Mouse (Mus musculus) adrenal gland, adult 18-20 months (tissue): ENCODE measurements around the gene Ascc2. TPM values are rescaled to one million over a fixed set of nuclear protein-coding genes. Genes with fewer than 3 reads are reported as not detected.

Experiments
- DNase-seq, 2 experiments: peaks; one replicate each; pipeline ENCODE4 v3.0.0; 2021 to 2022; ENCODE audit warnings: low spot score in 2 of 2
- long read RNA-seq, 2 experiments: library from polyadenylated mRNA; stranded (forward); transcript quantifications; one replicate each; pipeline ENCODE4 v2.0.0; 2021
- total RNA-seq, 2 experiments: library from RNA; stranded (reverse); gene quantifications; 1 replicate in 1 of 2; 2 replicates in 1 of 2; pipeline ENCODE4 v1.2.3; 2021

The Ascc2 gene
- 10 to 100 TPM; 34.7 to 52.2 TPM for total RNA-seq
- long read RNA-seq, experiment 1, transcript Ascc2-201 (20 exons, 2,650 nt) = major isoform, 22 of 37 reads
- long read RNA-seq, experiment 1, partial matches to known transcripts = 9 of 37 reads
- long read RNA-seq, experiment 1, other reads (novel, unspliced or antisense) = 6 of 37 reads
- long read RNA-seq, experiment 2, transcript Ascc2-201 (20 exons, 2,650 nt) = major isoform, 21 of 52 reads
- long read RNA-seq, experiment 2, partial matches to known transcripts = 27 of 52 reads
- long read RNA-seq, experiment 2, other reads (novel, unspliced or antisense) = 4 of 52 reads

GRCm38 (mm10) chr11:4637534-4638234, at the start of gene Ascc2:
Gene Ascc2, plus strand, starts transcription at chr11:4637747.
- DNase-seq = peak; percentile 98 to 99

DNA sequence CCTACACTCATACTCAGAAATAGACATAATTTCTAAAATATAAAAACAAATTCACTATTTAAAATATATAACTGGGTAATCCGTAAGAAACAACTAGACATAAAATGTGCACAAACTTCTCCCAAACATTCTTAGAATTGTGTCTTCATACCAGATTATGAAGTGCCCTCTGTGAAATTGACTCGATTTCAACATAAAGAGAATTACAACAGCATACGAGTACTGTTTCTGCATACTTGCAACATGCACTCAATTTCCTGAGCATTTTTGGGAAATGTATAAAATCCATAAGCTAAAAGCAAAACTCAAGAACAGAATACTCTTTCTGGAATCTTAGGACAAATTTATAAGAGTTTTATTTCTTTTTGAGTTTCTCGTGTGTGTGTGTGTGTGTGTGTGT, 45.7 kb upstream of the Ascc2 start:
- DNase-seq = no peak

DNA sequence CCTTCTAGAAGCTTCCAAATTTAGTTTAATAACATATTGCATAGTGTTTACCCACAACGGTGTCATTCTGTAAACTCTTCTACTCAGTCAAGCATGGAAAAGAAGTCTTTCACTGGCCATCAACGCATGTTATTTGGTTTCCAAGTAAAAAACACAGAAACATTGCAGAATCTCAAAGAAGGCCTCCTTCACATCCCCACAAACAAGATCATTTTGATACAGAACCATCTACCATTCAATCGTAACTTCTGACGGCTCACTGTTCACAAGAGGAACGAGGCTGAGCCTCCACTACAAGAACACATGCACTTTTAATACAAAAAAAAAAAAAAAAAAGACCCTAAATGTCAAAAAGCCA, 44.1 kb upstream of the Ascc2 start:
- DNase-seq = no peak

DNA sequence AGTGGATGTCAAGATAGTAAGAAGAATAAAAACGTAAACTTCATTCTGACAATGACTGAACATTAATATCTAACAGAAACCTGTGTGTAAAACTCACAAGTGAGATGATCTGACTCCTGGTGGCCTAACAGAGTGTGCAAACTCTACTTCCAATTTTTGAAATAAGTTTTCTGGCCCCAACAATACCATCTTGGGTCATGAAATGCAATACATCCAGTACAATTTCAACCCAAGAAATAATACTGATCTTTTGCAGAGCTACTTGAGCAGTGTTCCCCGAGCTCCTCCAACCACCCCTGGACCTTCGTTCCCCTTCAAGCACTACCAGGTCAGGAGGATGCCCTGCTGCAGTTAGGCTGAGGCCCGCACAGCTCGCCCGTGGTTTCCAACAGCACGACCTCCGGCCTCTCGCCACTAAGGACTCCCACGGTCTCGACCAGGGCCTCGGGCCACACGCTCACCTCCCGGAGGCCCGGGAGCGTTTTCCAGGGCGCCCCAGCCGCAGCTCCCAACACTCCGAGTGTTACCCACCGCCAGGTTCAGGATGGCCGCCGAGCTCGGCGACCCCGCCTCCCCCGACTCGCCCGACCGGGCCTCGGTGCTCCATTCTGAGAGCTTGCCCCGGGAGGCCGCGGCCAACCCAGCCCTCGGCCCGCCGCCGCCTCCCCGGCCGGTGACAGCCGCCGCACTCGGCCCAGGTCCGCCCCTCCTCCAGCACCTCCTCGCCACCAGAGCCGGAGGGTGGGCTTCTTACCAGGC, 43.5 kb upstream of the Ascc2 start:
- peak in 1 of 2 experiments; percentile 51 for DNase-seq

DNA sequence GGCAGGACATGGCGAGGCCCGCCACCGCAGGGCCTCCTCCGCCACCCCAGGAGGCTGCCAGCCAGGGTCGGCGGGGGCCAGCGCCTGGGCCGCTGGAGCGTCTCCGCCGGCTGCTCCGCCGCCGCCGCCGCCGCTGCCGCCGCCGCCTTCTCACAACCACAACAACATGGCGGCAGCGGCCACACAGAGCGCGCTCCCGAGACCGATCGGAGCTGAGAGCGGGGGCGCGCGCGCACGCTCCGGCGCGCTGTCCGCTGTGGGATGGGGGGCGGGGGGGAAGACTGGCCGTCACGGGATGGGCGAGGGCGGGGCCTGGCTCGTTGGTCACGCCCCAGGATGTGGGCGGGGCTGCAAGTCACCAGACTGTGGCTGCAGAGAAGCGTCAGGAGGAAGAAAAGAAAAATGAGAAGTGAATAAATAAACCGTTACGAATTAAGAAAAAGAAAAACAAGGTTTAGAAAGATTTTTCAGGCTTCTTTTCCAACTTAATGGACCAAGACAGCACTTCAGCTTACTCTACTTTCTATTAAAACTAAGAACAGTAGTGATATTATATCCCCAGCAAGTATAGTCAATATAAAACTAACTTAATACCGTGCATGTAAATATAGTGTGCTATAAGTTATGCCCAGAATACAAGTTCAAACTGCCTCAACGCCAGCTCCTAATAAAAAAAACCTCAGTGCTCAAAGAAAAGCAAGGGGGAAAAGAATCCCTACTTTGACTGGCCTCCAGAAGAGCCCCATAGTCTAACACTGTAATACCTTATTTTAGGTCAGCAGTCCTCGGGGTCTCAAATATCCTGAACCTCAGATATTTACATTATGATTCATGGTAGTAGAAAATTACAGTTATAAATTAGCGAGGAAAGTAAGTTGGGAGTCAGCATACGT, 42.7 kb upstream of the Ascc2 start, which contains the start of gene Mtmr3:
Gene Mtmr3 (minus strand): TSS at position 256 of the 893 bp plus-strand sequence.
- peak; percentile 95 to 97 for DNase-seq

DNA sequence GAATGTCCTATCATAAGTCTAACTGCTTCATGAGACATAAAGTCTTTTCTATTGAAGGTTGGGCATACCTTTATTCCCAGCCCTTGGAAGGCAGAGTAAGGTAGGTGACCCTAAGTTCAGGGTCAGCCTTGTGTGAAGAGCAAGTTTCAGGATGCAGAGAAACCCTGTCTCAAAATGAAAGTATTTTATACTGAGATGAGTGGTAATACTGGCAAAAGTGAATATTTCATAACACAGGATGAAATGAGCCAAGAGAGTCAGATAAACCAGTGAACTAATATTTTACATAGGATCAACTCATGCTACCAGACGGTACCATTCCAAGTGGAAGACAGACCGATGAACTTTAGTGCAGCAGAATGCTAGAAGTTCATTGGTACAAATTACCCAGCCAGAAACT, 39.1 kb upstream of the Ascc2 start:
- DNase-seq = no peak

DNA sequence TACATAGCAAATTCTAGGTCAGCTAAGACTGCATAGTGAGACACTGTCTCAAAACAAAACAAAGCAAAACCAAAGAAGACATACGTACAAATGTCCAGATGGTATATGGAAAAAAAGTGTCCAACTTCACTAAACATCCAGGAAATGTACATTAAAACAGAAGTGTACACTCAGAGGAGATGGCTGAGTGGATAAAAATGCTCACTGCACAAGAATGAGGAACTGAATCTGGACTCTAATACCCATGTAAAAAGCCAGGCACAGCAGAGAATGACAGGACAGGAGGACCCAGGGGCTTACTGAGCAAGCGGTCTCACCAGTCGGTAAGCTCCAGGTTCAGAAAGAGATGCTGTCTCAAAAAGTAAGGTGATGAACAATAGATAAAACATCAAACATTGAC, 37.6 kb upstream of the Ascc2 start:
- DNase-seq = no peak

DNA sequence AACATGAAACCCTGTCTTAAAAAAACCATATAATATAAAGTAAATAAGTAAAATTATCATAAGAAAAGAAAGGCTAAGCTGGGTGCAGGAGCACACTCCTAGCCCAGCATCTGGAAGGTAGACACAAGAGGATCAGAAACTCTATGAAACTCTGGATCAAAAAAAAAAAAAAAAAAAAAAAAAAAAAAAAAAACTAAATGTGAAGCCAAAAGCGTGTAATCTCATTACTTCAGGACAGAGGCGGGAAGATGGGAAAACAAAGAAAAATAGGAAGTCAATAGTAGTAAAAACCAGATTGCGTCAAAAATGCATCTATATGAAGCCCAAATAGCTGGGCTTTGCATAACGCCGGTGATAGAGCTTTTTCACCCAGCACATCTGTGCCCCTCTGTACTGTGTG, 35.7 kb upstream of the Ascc2 start:
- no peak for DNase-seq

- DNase-seq = peak; percentile 23 to 42
Observed at GRCm38 (mm10) chr11:4602691-4603441, 34.7 kb upstream of the Ascc2 start.

- DNase-seq = no peak
Observed at GRCm38 (mm10) chr11:4604441-4604840, 33.1 kb upstream of the Ascc2 start.

- no peak for DNase-seq
Observed at GRCm38 (mm10) chr11:4605414-4605813, 32.1 kb upstream of the Ascc2 start.

DNA sequence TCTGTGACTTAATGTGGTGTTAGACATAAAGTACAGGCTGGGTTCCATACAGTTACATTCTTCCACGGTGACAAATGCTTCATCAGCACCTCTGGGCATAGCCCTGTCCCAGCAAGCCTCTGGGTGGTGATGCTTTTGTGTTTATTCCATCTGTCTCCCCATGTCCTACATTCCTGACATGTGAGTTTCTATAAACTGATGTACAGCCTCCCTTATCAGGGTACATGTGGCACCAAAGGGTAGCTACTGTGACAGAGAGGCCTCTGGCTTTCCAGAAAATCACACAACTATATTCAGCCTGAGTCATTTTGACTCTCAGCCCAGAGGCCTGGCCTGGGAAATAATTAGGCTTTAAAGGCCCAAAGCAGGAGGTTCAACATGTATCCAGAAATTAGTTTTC, 31.0 kb upstream of the Ascc2 start:
- DNase-seq = no peak

DNA sequence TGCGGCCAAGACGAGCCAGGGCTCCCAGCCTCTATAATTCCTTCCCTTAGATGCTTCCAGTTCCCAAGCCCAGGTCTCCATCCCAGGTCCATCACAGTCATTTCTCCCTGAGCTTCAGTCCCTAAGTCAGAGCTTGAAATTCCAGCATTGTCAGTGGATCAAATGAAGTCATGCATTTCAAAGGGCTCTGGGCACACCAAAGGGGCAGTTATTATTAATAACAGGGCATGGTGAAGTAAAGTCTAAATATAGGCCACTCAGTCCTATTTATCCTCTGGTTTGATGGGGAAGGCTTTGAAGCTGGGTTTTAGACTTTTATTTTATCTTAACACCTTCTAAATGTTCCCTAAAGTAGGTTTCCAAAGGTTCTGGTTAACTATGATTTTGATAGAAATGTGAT, 25.6 kb upstream of the Ascc2 start:
- DNase-seq = no peak

- DNase-seq = no peak
Observed at GRCm38 (mm10) chr11:4620017-4620485, 17.5 kb upstream of the Ascc2 start, which contains the start of gene Gm11032. Gene Gm11032, plus strand, starts transcription at chr11:4620067.

DNA sequence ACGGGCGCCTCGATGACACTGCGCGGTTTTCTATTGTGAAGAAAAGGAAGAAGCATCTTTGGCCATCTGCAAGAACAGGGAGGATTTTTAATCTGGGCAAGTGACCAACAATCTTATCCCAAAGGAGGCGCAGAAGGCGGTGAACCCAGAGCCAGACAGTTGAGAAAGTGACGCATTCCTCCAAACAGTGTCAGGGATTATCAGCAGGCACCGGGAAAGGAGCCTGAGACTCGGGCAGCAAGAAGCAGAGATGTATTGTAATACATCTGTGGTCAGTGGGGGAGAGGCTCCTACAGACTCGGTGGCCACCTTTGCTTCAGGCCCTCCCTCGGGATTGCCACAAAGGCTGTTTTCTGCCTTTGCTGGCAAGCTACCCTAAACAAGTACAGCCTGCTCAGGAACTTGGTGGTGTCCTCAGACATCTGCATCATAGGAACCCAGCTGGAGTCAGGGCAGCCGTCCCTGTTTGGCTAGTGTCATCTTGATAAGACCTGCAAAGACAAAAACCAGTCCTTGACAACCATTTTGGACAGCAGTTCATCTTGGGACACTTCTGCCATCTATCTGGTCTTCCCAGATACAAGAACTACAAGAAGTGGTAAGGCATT, 16.9 kb upstream of the Ascc2 start:
- DNase-seq = no peak

- no peak for DNase-seq
Observed at GRCm38 (mm10) chr11:4621866-4622265, 15.7 kb upstream of the Ascc2 start.

GRCm38 (mm10) chr11:4622442-4622986, 15.0 kb upstream of the Ascc2 start:
- no peak for DNase-seq

DNA sequence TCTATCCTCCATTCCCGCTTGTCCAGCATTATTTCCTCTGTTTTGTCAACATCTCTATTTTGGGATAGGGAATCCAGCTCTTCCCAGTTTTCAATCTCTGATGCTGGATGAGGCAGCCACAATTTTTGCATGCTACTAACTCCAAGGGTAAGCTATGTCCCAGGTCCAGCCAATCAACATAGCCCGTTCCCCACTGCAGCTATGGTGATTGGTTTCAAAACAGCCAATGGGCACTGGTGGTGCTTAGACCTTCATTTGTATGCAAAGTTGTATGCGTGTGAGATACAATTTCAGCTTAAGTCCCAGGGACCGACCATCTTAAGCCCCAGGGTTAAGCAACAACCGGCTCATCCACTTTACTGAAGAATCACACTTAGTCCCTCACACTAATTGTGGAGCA, 14.6 kb upstream of the Ascc2 start:
- no peak for DNase-seq

DNA sequence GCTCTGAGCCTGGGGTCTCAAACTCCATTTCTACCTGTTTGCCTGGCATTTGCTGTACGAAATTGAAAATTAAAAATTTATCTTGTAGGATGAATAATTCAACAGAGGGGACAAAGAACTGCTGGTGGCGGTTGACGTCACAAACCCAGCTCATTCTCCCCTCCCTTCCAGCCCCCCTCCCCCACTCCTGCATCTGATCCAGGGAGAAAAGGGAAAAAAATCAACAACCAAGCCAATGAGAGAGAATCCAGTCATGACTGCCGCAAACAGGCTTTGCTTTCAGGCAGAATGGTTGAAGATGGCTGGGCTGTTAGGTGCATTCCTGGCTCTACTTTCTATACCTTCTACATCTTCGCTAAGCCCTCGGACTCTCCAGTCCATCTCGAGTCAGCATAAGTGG, 11.6 kb upstream of the Ascc2 start:
- no peak for DNase-seq
